Mouse (Mus musculus) megakaryocyte, embryonic 14.5 days (primary cell): Measurements from ENCODE around the gene Tbc1d16.

Source experiments
- FLI1 ChIP-seq: IDR thresholded peaks from 2 replicates; pipeline ENCODE4 v1.6.1; 2012; ENCODE audit warnings: low read length, inconsistent platforms, mixed read lengths
- GATA1 ChIP-seq: IDR thresholded peaks from 3 replicates; pipeline ENCODE4 v1.6.1; 2012; ENCODE audit warnings: mixed read lengths, low read length, inconsistent platforms, borderline replicate concordance

DNA sequence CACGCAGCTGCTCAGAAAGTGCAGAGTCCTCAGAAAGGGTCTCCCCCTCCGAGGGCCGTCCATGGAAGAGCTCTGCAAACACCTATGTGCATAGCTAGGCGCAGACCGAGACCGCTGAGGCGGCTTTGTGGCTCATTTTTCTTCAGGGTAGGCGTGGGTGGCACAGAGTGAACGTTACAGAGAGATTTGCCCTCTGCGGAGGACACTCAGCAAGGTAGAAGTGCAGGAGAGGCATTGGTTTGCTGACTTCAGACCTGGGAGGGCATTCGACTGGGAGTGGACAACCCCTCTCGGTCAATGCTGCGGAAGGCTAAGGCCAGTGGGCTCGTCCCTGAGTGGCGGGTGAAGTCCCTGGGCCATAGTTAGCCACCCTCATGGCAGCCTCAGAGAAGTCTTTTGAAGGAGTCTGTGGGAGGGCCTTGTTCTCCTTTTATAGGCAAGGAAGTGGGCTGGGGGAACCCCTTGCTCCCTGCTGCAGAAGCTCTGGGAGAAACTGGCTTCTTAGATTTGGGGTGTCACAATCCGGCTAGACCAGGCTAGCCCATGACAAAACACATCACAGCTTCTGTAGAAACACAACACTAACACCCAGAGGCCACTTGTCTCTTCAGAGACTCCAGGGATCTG lies 84.8 kb downstream of the Tbc1d16 start:
- TF ChIP-seq GATA1: no peak
- no peak for TF ChIP-seq FLI1
